Mouse (Mus musculus) lung, adult 2 months (tissue): Measurements from ENCODE around the gene Scg2.

ENCODE experiments used
- CTCF ChIP-seq: fragments of 200-500 bp; IDR thresholded peaks from 2 replicates; pipeline ENCODE4 v1.5.1; 2011; ENCODE audit warnings: mild to moderate bottlenecking, low read length, control low read depth; ENCODE audit not compliant: insufficient read depth
- POLR2A ChIP-seq: fragments of 200-500 bp; IDR thresholded peaks from 2 replicates; pipeline ENCODE4 v1.6.1; 2011; ENCODE audit warnings: low read depth, mild to moderate bottlenecking, control low read depth, low read length, borderline replicate concordance; ENCODE audit errors: extremely low read depth

DNA sequence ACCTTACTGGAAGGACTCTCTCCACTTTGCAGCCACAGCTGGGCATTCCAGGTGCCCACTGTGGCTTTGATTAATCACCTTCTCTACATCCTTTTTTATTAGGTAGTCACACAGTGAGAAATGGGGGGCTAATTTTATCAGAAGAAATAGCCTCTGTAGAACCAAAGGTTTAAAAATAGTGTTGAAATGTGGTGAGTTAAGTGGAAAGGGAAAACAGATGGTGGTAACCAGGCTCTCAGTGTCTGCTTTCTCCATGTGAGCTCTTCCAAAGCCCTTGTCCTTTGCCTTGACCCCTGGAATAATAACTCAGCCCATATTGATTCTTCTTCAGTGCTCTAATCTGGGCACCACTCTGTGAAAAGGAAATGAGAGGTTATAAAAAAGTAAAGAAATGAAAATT is 24.4 kb downstream of the Scg2 start:
- TF ChIP-seq CTCF (no peak), POLR2A (no peak)
